ENCODE assay signal across 17 mouse cellular contexts in genomic region chr1:129138783-129139182, GRCm38 (mm10).
"Had no signal": no experiment of that assay in that cellular context is flagged by ENCODE, and none has a peak within 500 bp of the region (broad histone marks: within the 10 kb centered on the region; RNA-seq: fewer than 3 reads in every experiment).

No protein-coding gene starts in this region.

- ATAC-seq: liver, postnatal 0 days; lung, postnatal 0 days had no signal

- H3K27me3 ChIP-seq: limb, embryonic 12.5 days; limb, embryonic 15.5 days; neural tube, embryonic 12.5 days; neural tube, embryonic 15.5 days had no signal

- DNase-seq: kidney, adult 18-20 months; kidney, adult 9 months; kidney, postnatal 14 days; kidney, postnatal 4 days; left cerebral cortex, postnatal 4 days; liver, postnatal 0 days; lung, embryonic 14.5 days; thymus, adult 18-20 months; thymus, postnatal 36 days had no signal

- H3K4me3 ChIP-seq: limb, embryonic 12.5 days; limb, embryonic 15.5 days; neural tube, embryonic 12.5 days; neural tube, embryonic 15.5 days had no signal

- H3K36me3 ChIP-seq: limb, embryonic 12.5 days; limb, embryonic 15.5 days; neural tube, embryonic 12.5 days; neural tube, embryonic 15.5 days had no signal

- H3K4me2 ChIP-seq: limb, embryonic 12.5 days; limb, embryonic 15.5 days; liver, embryonic 11.5 days; lung, embryonic 14.5 days; neural tube, embryonic 12.5 days; neural tube, embryonic 15.5 days had no signal

- H3K27ac ChIP-seq: limb, embryonic 12.5 days; limb, embryonic 15.5 days; liver, embryonic 14.5 days; macrophage; neural tube, embryonic 12.5 days; neural tube, embryonic 15.5 days had no signal

- H3K4me1 ChIP-seq: limb, embryonic 12.5 days; limb, embryonic 15.5 days; neural tube, embryonic 12.5 days; neural tube, embryonic 15.5 days had no signal

- H3K9ac ChIP-seq: limb, embryonic 12.5 days; limb, embryonic 15.5 days; liver, embryonic 14.5 days; liver, postnatal 0 days; lung, embryonic 14.5 days; neural tube, embryonic 12.5 days; neural tube, embryonic 15.5 days had no signal

- H3K9me3 ChIP-seq: limb, embryonic 12.5 days; limb, embryonic 15.5 days; neural tube, embryonic 12.5 days; neural tube, embryonic 15.5 days had no signal
